Mouse (Mus musculus): ENCODE data around the gene Fer. TPM values are rescaled to one million over a fixed set of nuclear protein-coding genes. Genes with fewer than 3 reads are reported as not detected.

The Fer gene
- polyA plus RNA-seq, 1 experiment from 2014 or later, result 29.7 TPM

DNA sequence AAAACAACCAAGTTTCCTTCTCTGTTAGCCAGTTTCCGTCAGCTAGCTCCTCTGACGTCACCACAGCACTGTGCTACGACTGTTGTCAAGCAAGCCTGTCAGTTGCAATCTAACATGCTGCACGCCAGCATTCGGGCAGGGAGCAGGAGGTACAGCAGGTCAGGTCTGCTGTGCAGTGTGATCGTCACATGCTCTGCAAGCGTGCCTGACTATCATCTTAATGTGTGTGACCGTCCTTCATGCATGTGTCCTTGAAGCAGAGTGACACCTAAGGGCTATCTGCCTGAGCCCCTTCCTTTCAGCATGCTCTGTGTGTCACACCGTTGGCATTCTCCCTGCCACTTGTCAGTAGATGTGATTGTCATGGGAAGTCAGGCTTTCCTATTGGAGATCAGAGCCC lies 279.0 kb downstream of the Fer start:
- Histone ChIP-seq H3K36me3 (ENCODE audit: control insufficient read depth, insufficient read depth, low read length) (peaks cover 17% of the 10 kb centered on the region), H3K4me3 (replicated peaks; ENCODE audit: low read length) (no peak overlapping the region), H3K9ac (ENCODE audit: low read length) (no peak overlapping the region), H3K4me1 (ENCODE audit: control insufficient read depth, insufficient read depth, low read length) (no peaks in the 10 kb centered on the region), H3K9me3 (replicated peaks; ENCODE audit: control insufficient read depth, low read length) (no peaks in the 10 kb centered on the region), H3K27me3 (ENCODE audit: control insufficient read depth, insufficient read depth, low read length) (no peaks in the 10 kb centered on the region), H3K27ac (ENCODE audit: low read length) (no peak overlapping the region), H3K4me2 (ENCODE audit: low read depth, low read length) (no peak overlapping the region)
- no peak for ATAC-seq (ENCODE audit: insufficient read depth, low FRiP score)
- WGBS, result 80% methylated on average over 9 of the region's 9 CpGs

DNA sequence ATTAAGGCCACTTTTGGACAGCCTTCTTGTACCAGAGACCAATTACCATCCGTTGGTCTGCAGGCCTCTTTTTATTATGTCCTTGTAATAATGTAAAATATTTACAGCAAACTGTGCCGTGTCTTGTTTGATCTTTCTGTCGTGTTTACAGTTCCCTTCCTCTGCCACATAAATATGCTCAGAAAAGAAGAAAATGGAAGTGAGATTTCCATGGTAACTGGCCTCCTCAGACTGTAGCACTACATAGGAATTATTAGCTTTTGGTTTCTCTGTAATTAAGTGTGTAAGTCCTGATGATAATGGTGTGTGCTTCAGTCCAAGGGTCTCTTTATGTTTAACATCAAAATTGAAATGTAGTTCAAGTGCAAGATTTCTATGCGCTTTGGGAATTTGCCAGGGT lies 283.5 kb downstream of the Fer start:
- WGBS, result 48% methylated on average over 4 of the region's 4 CpGs
- no peak overlapping the region for H3K9ac ChIP-seq (ENCODE audit: low read length)
- H3K9me3 ChIP-seq (replicated peaks; ENCODE audit: control insufficient read depth, low read length), result no peaks in the 10 kb centered on the region
- no peak overlapping the region for H3K27ac ChIP-seq (ENCODE audit: low read length)
- H3K36me3 ChIP-seq (ENCODE audit: control insufficient read depth, insufficient read depth, low read length), result 0 out of 2 replicates have a peak, but pooled peaks cover 5% of the 10 kb centered on the region
- ATAC-seq (ENCODE audit: insufficient read depth, low FRiP score), result no peak
- H3K4me3 ChIP-seq (replicated peaks; ENCODE audit: low read length), result no peak overlapping the region
- no peaks in the 10 kb centered on the region for H3K4me1 ChIP-seq (ENCODE audit: control insufficient read depth, insufficient read depth, low read length)
- no peaks in the 10 kb centered on the region for H3K27me3 ChIP-seq (ENCODE audit: control insufficient read depth, insufficient read depth, low read length)
- no peak overlapping the region for H3K4me2 ChIP-seq (ENCODE audit: low read depth, low read length)

DNA sequence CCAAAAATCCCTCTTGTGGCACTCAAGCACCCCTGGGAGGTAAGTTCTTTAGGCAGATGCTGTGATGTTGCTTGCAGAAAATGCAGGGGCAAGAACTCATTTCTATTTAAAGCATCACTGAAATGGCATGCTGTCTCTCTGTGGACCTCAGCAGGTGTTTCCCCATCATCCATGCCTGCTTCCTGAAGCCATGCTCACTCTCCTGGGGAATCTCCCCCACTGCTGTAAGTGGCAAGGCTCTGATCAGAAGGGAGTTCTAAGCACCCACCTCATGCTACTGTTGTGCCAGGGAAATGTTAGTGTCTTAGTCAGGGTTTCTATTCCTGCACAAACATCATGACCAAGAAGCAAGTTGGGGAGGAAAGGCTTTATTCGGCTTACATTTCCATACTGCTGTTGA lies 287.9 kb downstream of the Fer start:
- Histone ChIP-seq H3K9me3 (replicated peaks; ENCODE audit: control insufficient read depth, low read length) (no peaks in the 10 kb centered on the region), H3K36me3 (ENCODE audit: control insufficient read depth, insufficient read depth, low read length) (0 out of 2 replicates have a peak, but pooled peaks cover 5% of the 10 kb centered on the region), H3K9ac (ENCODE audit: low read length) (no peak overlapping the region), H3K27ac (ENCODE audit: low read length) (no peak overlapping the region), H3K4me3 (replicated peaks; ENCODE audit: low read length) (no peak overlapping the region), H3K4me2 (ENCODE audit: low read depth, low read length) (no peak overlapping the region), H3K27me3 (ENCODE audit: control insufficient read depth, insufficient read depth, low read length) (no peaks in the 10 kb centered on the region), H3K4me1 (ENCODE audit: control insufficient read depth, insufficient read depth, low read length) (no peaks in the 10 kb centered on the region)
- ATAC-seq (ENCODE audit: insufficient read depth, low FRiP score), result no peak
- WGBS, result 100% methylated on average over 1 of the region's 1 CpGs

DNA sequence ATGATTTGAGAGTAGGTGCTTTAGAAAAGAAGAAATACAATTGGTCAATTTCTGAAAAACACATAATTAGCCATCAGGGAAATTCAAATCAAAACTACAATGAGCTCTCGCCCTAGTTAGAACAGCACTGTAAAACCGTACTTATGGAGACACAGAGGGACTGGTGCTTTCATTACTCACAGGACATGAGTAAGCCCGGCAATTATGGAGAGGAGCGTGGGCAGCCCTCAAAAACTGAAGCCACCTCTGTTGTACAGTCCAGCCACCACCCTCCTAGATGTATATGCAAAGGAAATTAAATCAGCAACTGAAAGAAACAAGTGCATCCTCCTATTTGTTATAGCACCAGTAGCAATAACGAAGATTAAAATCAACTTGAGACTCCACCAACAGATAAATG lies 304.9 kb downstream of the Fer start:
- Histone ChIP-seq H3K27me3 (ENCODE audit: control insufficient read depth, insufficient read depth, low read length) (no peaks in the 10 kb centered on the region), H3K4me1 (ENCODE audit: control insufficient read depth, insufficient read depth, low read length) (no peaks in the 10 kb centered on the region), H3K4me3 (replicated peaks; ENCODE audit: low read length) (no peak overlapping the region), H3K4me2 (ENCODE audit: low read depth, low read length) (no peak overlapping the region), H3K9ac (ENCODE audit: low read length) (no peak overlapping the region), H3K36me3 (ENCODE audit: control insufficient read depth, insufficient read depth, low read length) (no peaks in the 10 kb centered on the region), H3K27ac (ENCODE audit: low read length) (no peak overlapping the region), H3K9me3 (replicated peaks; ENCODE audit: control insufficient read depth, low read length) (no peaks in the 10 kb centered on the region)
- WGBS, result 92% methylated on average over 5 of the region's 5 CpGs
- ATAC-seq (ENCODE audit: insufficient read depth, low FRiP score), result no peak

DNA sequence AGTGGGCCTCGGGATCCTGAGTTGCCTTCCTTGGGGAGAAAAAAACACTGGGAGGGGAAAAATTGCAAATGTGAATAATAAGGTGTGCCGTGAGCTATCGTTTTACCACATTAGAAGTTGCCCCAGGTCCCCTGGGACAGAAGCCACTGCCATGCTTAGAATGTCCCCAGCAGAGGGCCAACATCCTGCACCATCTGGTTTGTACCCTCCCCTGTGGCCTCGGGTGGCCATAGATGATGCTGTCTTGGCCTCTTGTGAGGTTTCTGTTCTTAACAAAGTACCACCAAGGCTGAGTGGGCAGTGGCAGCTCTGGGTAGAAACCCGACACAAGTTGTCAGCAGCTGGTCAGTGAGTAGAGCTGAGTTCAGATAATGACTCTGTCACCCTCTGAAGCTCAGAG lies 307.2 kb downstream of the Fer start:
- Histone ChIP-seq H3K36me3 (ENCODE audit: control insufficient read depth, insufficient read depth, low read length) (no peaks in the 10 kb centered on the region), H3K4me2 (ENCODE audit: low read depth, low read length) (no peak overlapping the region), H3K4me1 (ENCODE audit: control insufficient read depth, insufficient read depth, low read length) (no peaks in the 10 kb centered on the region), H3K27ac (ENCODE audit: low read length) (no peak overlapping the region), H3K9ac (ENCODE audit: low read length) (no peak overlapping the region), H3K27me3 (ENCODE audit: control insufficient read depth, insufficient read depth, low read length) (no peaks in the 10 kb centered on the region), H3K9me3 (replicated peaks; ENCODE audit: control insufficient read depth, low read length) (no peaks in the 10 kb centered on the region), H3K4me3 (replicated peaks; ENCODE audit: low read length) (no peak overlapping the region)
- 59% methylated on average over 5 of the region's 5 CpGs for WGBS
- no peak for ATAC-seq (ENCODE audit: insufficient read depth, low FRiP score)

DNA sequence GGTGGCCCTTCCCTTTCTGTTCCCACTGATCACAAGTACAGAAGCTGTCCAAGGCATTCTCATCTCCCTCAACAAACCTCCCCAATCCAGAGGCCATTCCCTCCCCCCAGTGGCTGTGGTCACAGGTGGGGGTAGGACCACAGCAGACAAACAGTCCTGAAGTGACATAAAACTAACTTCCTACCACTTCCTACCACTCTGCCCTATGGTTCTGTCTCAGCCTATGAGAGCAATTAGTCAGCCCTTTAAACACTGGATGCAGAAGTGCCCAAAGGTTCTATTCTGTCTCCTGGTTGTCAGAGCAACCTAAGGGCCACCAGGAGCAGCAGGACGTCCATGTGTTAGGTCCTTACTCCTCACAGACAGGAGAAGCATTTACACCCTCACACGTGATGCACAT lies 309.6 kb downstream of the Fer start:
- H3K4me2 ChIP-seq (ENCODE audit: low read depth, low read length), result no peak overlapping the region
- H3K4me1 ChIP-seq (ENCODE audit: control insufficient read depth, insufficient read depth, low read length), result no peaks in the 10 kb centered on the region
- no peak for ATAC-seq (ENCODE audit: insufficient read depth, low FRiP score)
- H3K9me3 ChIP-seq (replicated peaks; ENCODE audit: control insufficient read depth, low read length), result no peaks in the 10 kb centered on the region
- WGBS, result 81% methylated on average over 2 of the region's 2 CpGs
- H3K27me3 ChIP-seq (ENCODE audit: control insufficient read depth, insufficient read depth, low read length), result no peaks in the 10 kb centered on the region
- H3K9ac ChIP-seq (ENCODE audit: low read length), result no peak overlapping the region
- no peak overlapping the region for H3K4me3 ChIP-seq (replicated peaks; ENCODE audit: low read length)
- H3K27ac ChIP-seq (ENCODE audit: low read length), result no peak overlapping the region
- H3K36me3 ChIP-seq (ENCODE audit: control insufficient read depth, insufficient read depth, low read length), result no peaks in the 10 kb centered on the region

DNA sequence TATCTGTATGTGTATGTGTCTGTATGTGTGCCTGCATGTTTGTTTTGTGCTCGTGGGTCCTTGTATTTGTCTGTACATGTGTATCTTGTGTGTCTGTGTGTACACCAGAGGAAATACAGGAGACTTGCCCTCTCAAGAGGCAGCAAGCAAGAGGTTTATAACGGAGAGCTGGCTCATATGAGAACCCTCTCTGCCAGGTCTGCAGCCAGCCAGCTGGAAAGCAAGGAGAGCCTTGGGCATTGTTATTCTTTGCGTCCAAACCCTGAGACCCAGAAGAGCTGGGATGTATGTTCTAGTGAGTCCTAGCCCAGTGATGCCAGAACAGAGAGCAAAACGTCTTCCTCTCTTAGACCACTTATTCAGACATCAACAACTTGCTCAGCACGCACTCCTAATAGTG lies 317.7 kb downstream of the Fer start:
- Histone ChIP-seq H3K4me3 (replicated peaks; ENCODE audit: low read length) (no peak overlapping the region), H3K36me3 (ENCODE audit: control insufficient read depth, insufficient read depth, low read length) (no peaks in the 10 kb centered on the region), H3K9ac (ENCODE audit: low read length) (no peak overlapping the region), H3K9me3 (replicated peaks; ENCODE audit: control insufficient read depth, low read length) (no peaks in the 10 kb centered on the region), H3K27me3 (ENCODE audit: control insufficient read depth, insufficient read depth, low read length) (no peaks in the 10 kb centered on the region), H3K4me1 (ENCODE audit: control insufficient read depth, insufficient read depth, low read length) (no peaks in the 10 kb centered on the region), H3K4me2 (ENCODE audit: low read depth, low read length) (no peak overlapping the region), H3K27ac (ENCODE audit: low read length) (no peak overlapping the region)
- ATAC-seq (ENCODE audit: insufficient read depth, low FRiP score), result no peak
- 68% methylated on average over 5 of the region's 5 CpGs for WGBS

DNA sequence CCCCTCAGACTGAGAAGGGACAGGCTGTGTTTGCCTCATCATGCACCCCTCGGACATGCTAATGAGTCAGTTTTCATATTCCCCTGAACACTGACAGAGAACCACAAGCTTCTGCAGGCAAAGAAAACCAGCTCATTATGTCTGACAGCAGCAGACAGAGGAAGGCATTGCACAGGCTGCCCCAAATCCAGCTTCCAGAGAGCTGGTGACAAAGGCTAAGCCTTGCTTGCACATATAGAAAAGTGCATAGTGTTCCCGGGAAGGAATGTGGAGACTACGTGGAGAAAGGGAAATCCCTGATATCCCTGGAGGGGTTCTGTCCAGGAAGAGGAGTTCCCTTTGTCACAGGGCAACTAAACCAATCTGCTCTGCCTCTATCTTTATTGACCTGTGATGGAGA lies 318.4 kb downstream of the Fer start:
- Histone ChIP-seq H3K4me3 (replicated peaks; ENCODE audit: low read length) (no peak overlapping the region), H3K4me1 (ENCODE audit: control insufficient read depth, insufficient read depth, low read length) (no peaks in the 10 kb centered on the region)
- WGBS, result 60% methylated on average over 3 of the region's 3 CpGs

DNA sequence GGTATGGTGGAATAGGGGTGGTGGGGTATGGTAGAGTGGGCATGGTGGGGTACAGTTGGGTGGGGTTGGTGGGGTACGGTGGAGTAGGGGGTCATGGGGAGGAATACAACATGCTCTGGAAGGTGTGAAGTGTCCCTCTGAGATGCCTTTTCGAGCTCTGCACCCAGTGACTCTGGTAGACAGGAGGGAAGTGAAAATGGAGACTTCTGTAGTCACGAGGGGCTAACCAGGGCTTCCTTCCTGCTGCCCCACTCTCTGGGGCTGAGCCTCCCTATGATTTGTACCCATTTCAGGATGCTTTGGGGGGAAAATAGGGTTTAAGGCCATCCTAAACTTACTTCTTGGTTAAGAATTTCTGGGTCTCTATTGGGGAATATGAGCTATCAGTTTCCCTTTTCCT lies 319.7 kb downstream of the Fer start:
- WGBS, result 95% methylated on average over 3 of the region's 3 CpGs
- Histone ChIP-seq H3K9me3 (replicated peaks; ENCODE audit: control insufficient read depth, low read length) (no peaks in the 10 kb centered on the region), H3K4me3 (replicated peaks; ENCODE audit: low read length) (no peak overlapping the region)

More for the DNA sequence above, 318.4 kb downstream of the Fer start:
- H3K9ac ChIP-seq (ENCODE audit: low read length), result no peak overlapping the region
- no peak overlapping the region for H3K27ac ChIP-seq (ENCODE audit: low read length)
- ATAC-seq (ENCODE audit: insufficient read depth, low FRiP score), result no peak
- H3K9me3 ChIP-seq (replicated peaks; ENCODE audit: control insufficient read depth, low read length), result no peaks in the 10 kb centered on the region
- no peak overlapping the region for H3K4me2 ChIP-seq (ENCODE audit: low read depth, low read length)
- no peaks in the 10 kb centered on the region for H3K36me3 ChIP-seq (ENCODE audit: control insufficient read depth, insufficient read depth, low read length)
- no peaks in the 10 kb centered on the region for H3K27me3 ChIP-seq (ENCODE audit: control insufficient read depth, insufficient read depth, low read length)

DNA sequence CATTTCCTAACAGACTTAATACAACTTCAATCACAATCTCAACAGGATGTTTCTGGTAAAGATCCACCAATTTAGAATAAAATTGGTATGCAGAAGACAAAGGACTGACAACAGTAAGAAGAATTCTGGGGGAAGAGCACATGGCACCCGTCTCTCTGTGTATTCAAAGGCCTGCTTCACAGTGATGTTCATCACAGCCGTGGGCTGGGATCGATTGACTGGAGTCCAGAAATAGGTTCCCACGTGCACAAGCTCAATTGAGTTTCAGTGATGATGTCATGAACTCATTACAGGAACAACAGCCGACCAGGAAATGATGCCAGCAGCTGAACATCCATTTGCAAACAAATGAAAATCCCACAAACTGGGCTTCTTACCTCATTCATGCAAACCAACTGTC lies 320.3 kb downstream of the Fer start:
- Histone ChIP-seq H3K9me3 (replicated peaks; ENCODE audit: control insufficient read depth, low read length) (no peaks in the 10 kb centered on the region), H3K27me3 (ENCODE audit: control insufficient read depth, insufficient read depth, low read length) (no peaks in the 10 kb centered on the region), H3K36me3 (ENCODE audit: control insufficient read depth, insufficient read depth, low read length) (no peaks in the 10 kb centered on the region), H3K4me3 (replicated peaks; ENCODE audit: low read length) (no peak overlapping the region), H3K27ac (ENCODE audit: low read length) (no peak overlapping the region), H3K4me2 (ENCODE audit: low read depth, low read length) (no peak overlapping the region), H3K9ac (ENCODE audit: low read length) (no peak overlapping the region), H3K4me1 (ENCODE audit: control insufficient read depth, insufficient read depth, low read length) (no peaks in the 10 kb centered on the region)
- 58% methylated on average over 5 of the region's 5 CpGs for WGBS
- ATAC-seq (ENCODE audit: insufficient read depth, low FRiP score), result no peak

More for the DNA sequence above, 319.7 kb downstream of the Fer start:
- Histone ChIP-seq H3K4me2 (ENCODE audit: low read depth, low read length) (no peak overlapping the region), H3K36me3 (ENCODE audit: control insufficient read depth, insufficient read depth, low read length) (no peaks in the 10 kb centered on the region), H3K9ac (ENCODE audit: low read length) (no peak overlapping the region), H3K27ac (ENCODE audit: low read length) (no peak overlapping the region), H3K27me3 (ENCODE audit: control insufficient read depth, insufficient read depth, low read length) (no peaks in the 10 kb centered on the region), H3K4me1 (ENCODE audit: control insufficient read depth, insufficient read depth, low read length) (no peaks in the 10 kb centered on the region)
- ATAC-seq (ENCODE audit: insufficient read depth, low FRiP score), result no peak
